Mouse (Mus musculus) hematopoietic stem cell, adult 5-6 weeks (primary cell): ENCODE data around the gene Dhx37. TPM values are rescaled to one million over a fixed set of nuclear protein-coding genes. Genes with fewer than 3 reads are reported as not detected.

Experiments
- ATAC-seq, 2 experiments: fragments of 125-278 bp in 1 of 2; replicated peaks in 1 of 2; 2 replicates each; pipeline ENCODE4 v1.8.0; 2016 to 2017; ENCODE audit warnings: inconsistent platforms in 2 of 2, mild to moderate bottlenecking in 2 of 2, moderate number of reproducible peaks in 2 of 2, low read depth in 1 of 2, moderate TSS enrichment in 1 of 2; ENCODE audit not compliant: low FRiP score in 2 of 2, poor library complexity in 2 of 2, severe bottlenecking in 2 of 2, insufficient read depth in 1 of 2, low TSS enrichment in 1 of 2
- total RNA-seq: library from RNA; stranded (forward); fragments of 172-1452, 232-1000 nt; gene quantifications from 2 replicates; pipeline ENCODE4 v1.2.3, GENCODE M21; 2017

Dhx37 gene
- total RNA-seq, 1 experiment from 2014 or later, result 87.1 TPM

GRCm38 (mm10) chr5:125385215-125385940 lies 48.5 kb downstream of the Dhx37 start:
- no peak for ATAC-seq

- ATAC-seq, result peak in 1 of 2 experiments; percentile 0; a peak in 1 of 4 replicates
Measured at GRCm38 (mm10) chr5:125384512-125385214, 49.3 kb downstream of the Dhx37 start.

- ATAC-seq, result no peak
Measured at GRCm38 (mm10) chr5:125383637-125384420, 50.1 kb downstream of the Dhx37 start.

GRCm38 (mm10) chr5:125382673-125383558 lies 51.0 kb downstream of the Dhx37 start:
- peak; percentile 51 to 74 for ATAC-seq

GRCm38 (mm10) chr5:125381954-125382672 lies 51.8 kb downstream of the Dhx37 start:
- ATAC-seq, result no peak

GRCm38 (mm10) chr5:125378919-125379318 lies 55.0 kb downstream of the Dhx37 start:
- no peak for ATAC-seq

- ATAC-seq, result no peak
Measured at GRCm38 (mm10) chr5:125377214-125377613, 56.7 kb downstream of the Dhx37 start.

- no peak for ATAC-seq
Measured at GRCm38 (mm10) chr5:125375871-125376270, 58.0 kb downstream of the Dhx37 start.

- no peak for ATAC-seq
Measured at GRCm38 (mm10) chr5:125372027-125372426, 61.9 kb downstream of the Dhx37 start.

GRCm38 (mm10) chr5:125370950-125371693 lies 62.8 kb downstream of the Dhx37 start:
- ATAC-seq, result no peak

- peak; percentile 76 to 86; a peak in 3 of 4 replicates for ATAC-seq
Measured at GRCm38 (mm10) chr5:125368568-125368967, 65.4 kb downstream of the Dhx37 start.

GRCm38 (mm10) chr5:125368156-125368555 lies 65.8 kb downstream of the Dhx37 start:
- peak in 1 of 2 experiments; percentile 59; a peak in 2 of 4 replicates for ATAC-seq

GRCm38 (mm10) chr5:125364851-125365429 lies 69.0 kb downstream of the Dhx37 start:
- ATAC-seq, result no peak

GRCm38 (mm10) chr5:125363894-125364293 lies 70.0 kb downstream of the Dhx37 start:
- ATAC-seq, result no peak
